Mouse (Mus musculus) brown adipose tissue, adult 24 weeks (tissue): ENCODE measurements around the gene Islr. TPM values are rescaled to one million over a fixed set of nuclear protein-coding genes. Genes with fewer than 3 reads are reported as not detected.

Experiments used
- H3K27ac ChIP-seq: fragments of 200-500 bp; replicated peaks from 2 replicates; pipeline ENCODE4 v1.5.1; 2012; ENCODE audit warnings: low read depth, mild to moderate bottlenecking, low read length
- H3K4me1 ChIP-seq: fragments of 200-500 bp; 2 replicates; pipeline ENCODE4 v1.6.1; 2012; ENCODE audit warnings: low read length, mixed read lengths; ENCODE audit not compliant: control insufficient read depth, insufficient read depth, insufficient read length
- H3K4me3 ChIP-seq: fragments of 200-500 bp; 2 replicates; pipeline ENCODE4 v1.5.1; 2012; ENCODE audit warnings: low read depth, mild to moderate bottlenecking, low read length, moderate library complexity; ENCODE audit not compliant: insufficient read depth
- polyA plus RNA-seq: library from polyadenylated mRNA; stranded (reverse); fragments of >200 nt; gene quantifications from 2 replicates; pipeline ENCODE4 v1.2.4, GENCODE M21; 2012; ENCODE audit not compliant: missing spikeins, insufficient read depth, insufficient read length

The Islr gene
- polyA plus RNA-seq, 1 experiment = 17.5 TPM

GRCm38 (mm10) chr9:58157838-58158237, 46.3 kb downstream of the Islr start:
- Histone ChIP-seq H3K4me3 (peak overlapping the region; percentile 4; the same call in 1 of the 2 replicates), H3K4me1 (no peaks in the 10 kb centered on the region), H3K27ac (no peak overlapping the region)

GRCm38 (mm10) chr9:58156819-58157560, 47.1 kb downstream of the Islr start:
- Histone ChIP-seq H3K27ac (no peak overlapping the region), H3K4me1 (no peaks in the 10 kb centered on the region), H3K4me3 (0 out of 2 replicates have a peak overlapping the region, but pooled peaks have one; percentile 4)

- H3K27ac ChIP-seq = no peak overlapping the region
- no peaks in the 10 kb centered on the region for H3K4me1 ChIP-seq
- no peak overlapping the region for H3K4me3 ChIP-seq
Observed at GRCm38 (mm10) chr9:58155366-58155765, 48.7 kb downstream of the Islr start.

DNA sequence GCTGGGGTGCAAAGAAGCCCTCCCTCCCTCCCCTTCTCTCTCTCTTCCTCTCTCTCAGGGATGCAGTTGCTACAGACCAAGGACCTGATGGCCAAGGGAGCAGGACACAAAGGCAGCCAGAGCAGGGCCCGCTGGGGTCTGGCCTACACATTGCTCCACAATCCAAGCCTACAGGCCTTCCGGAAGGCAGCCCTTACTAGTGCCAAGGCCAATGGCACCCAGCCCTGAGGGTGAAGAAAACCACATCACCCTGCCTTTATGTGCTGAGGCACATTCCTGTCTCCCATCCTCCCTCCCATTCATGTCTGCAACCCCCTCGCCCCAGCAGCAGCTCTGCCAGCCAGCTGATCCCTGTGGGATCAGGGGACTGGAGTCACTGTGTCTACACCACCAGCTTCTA, 51.0 kb downstream of the Islr start:
- no peaks in the 10 kb centered on the region for H3K4me1 ChIP-seq
- no peak overlapping the region for H3K4me3 ChIP-seq
- no peak overlapping the region for H3K27ac ChIP-seq

DNA sequence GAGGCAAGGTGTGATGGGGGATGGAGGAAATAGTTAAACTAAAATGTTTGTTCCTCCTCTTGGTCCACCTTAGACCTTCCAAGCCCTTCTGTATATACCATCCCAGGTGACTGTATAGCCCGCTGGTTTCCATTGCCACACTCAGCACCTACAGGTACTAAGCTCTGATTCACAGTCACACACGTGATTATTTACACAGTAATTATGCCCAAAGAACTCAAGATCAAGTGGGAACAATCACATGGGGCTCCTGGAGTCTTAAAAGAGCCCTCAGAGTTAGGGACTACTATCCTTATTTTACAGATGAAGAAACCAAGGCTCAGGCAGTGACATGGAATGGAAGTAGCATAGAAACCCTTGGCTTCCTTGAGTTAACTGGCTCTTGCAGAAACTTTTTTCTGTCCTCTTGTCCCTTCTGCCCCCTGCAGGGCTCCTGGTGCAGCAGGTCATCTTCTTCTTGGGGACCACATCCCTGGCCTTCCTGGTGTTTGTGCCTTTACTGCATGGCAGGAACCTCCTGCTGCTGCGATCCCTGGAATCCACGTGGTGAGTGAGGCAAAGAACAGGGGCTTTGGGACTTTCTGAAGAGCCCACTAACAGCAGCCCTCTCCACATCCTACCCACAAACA, 53.3 kb downstream of the Islr start:
- Histone ChIP-seq H3K27ac (no peak overlapping the region), H3K4me1 (no peaks in the 10 kb centered on the region), H3K4me3 (no peak overlapping the region)

GRCm38 (mm10) chr9:58148806-58149205, 55.3 kb downstream of the Islr start:
- Histone ChIP-seq H3K4me3 (no peak overlapping the region), H3K4me1 (no peaks in the 10 kb centered on the region), H3K27ac (no peak overlapping the region)

GRCm38 (mm10) chr9:58145417-58145816, 58.7 kb downstream of the Islr start:
- no peak overlapping the region for H3K27ac ChIP-seq
- H3K4me1 ChIP-seq = no peaks in the 10 kb centered on the region
- no peak overlapping the region for H3K4me3 ChIP-seq

GRCm38 (mm10) chr9:58144664-58145063, 59.4 kb downstream of the Islr start:
- Histone ChIP-seq H3K27ac (no peak overlapping the region), H3K4me1 (no peaks in the 10 kb centered on the region), H3K4me3 (no peak overlapping the region)

DNA sequence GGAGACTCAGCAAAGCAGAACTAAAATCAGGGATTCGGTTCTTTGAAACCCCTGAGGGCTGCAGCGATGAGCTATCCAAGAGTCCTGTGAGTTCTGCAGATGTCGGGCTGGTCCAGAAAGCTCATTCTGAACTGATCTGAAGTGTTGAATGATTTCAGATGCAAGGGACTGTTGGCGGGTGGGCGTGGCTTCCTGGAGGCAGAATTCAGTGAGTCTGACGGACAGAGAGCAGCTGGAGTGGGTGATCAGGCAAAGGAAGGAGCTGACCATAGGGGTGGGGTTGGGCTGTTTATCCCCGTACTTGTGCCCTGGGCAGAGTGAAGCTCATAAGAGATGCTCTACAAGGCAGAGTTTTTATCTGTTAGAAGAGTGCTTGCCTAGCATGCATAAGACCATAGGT, 60.7 kb downstream of the Islr start:
- Histone ChIP-seq H3K27ac (no peak overlapping the region), H3K4me1 (no peaks in the 10 kb centered on the region), H3K4me3 (no peak overlapping the region)

GRCm38 (mm10) chr9:58139947-58140346, 64.2 kb downstream of the Islr start:
- H3K4me3 ChIP-seq = no peak overlapping the region
- H3K4me1 ChIP-seq = no peaks in the 10 kb centered on the region
- H3K27ac ChIP-seq = no peak overlapping the region

DNA sequence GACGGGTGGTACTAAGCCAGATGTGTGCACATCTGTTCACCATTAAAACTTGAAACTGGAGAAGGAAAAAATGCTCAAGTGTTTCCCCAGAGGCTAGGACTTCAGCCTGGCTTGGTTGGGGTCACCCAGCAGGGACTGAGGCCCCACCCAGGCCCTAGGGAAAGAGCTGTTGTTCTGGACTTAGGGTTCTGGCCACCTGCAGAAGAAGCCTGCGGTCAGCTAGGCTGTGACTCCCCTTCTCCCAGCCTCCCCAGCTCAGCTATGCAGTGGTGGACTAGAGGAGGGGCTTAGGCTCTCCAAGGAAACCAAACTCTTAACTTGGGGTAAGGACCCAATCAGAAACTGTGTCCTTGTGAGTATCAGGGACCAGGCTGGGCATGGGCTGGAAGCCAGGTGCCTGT, 68.2 kb downstream of the Islr start:
- Histone ChIP-seq H3K4me3 (no peak overlapping the region), H3K27ac (no peak overlapping the region), H3K4me1 (no peaks in the 10 kb centered on the region)

DNA sequence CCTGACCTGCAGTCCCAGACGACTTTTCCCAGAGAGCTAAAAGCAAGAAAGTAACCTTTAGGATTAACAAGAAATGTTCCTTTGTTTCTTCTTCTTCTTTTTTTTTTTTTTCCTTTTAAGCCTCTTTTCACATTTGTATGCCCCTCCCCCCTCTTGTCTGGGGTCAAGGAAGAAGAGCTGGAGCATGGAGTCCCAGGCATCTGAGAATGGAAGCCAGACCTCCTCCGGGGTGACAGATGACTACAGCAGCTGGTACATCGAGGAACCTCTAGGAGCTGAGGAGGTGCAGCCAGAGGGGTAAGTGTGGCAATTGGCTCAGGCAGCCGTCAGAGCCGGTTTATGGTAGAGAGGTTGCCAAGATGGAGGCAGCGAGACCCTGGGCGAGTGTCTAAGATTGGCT, 69.2 kb downstream of the Islr start:
- H3K27ac ChIP-seq = no peak overlapping the region
- H3K4me1 ChIP-seq = no peaks in the 10 kb centered on the region
- H3K4me3 ChIP-seq = no peak overlapping the region

DNA sequence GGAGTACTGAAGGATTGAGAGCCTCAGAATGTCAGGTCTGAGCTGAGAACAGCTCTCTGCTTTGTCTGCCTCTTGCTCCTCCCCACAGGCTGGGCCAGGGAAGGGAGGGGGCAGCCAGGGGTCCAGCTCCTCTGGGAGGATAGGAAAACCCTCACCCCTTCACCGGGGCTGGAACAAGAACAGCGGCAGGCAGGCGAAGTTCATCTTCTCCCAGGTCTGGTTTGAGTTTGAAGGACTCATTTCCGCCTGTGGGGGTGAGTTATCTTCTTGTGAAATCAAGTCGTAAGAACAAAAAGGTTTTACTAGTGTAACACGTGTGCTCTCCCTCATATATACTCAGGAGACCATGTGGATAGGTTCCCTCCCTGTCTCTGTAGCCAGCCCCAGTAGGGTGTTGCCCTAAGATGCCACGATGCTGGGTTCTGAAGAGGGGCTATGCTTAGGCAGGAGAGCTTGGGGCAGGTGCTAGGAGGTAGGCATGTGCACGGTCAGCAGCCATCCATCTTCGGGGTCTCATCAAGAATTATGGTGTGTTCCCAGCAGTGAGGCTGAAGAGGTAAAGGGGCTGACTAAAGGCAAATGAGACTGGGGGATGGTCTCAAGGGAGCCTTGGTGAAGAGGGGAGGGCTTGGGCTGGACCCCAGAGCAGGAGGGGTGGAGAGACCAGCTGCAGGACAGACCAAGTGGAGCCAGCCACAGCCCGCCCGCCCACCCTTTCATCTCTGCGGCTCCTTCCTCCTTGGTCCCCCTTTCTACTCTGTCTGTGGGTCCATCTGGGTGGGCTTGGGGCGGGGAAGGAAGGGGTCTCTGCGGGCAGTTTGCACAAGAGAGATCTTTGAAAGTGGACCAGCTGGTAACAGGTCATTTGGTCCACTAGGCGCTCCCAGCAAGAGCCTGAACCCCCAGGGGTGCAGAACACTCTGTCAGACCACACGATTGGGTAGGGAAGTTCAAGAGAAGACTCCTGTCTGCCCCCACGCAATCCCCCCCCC, 69.9 kb downstream of the Islr start:
- Histone ChIP-seq H3K27ac (no peak overlapping the region), H3K4me3 (no peak overlapping the region), H3K4me1 (no peaks in the 10 kb centered on the region)

DNA sequence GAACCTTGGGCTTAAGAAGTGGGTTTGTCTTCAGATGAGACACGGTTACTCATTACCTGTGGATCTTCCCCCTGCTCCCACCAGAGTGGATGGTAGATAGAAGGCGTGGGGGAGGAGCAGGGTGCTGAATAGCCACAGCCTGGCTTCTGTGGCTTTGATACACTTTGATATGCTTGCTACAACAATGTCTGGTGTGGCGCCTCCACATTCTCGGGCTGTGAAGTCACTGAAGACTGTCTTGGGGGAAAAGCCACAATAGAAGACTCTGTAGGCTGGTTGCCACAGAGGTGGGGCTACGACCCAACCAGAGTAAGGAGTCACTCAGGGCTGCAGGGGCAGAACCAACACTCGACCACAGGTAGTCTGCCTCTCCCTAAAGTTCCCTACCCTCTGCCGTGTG, 72.4 kb downstream of the Islr start:
- H3K4me3 ChIP-seq = no peak overlapping the region
- H3K27ac ChIP-seq = no peak overlapping the region
- H3K4me1 ChIP-seq = no peaks in the 10 kb centered on the region

DNA sequence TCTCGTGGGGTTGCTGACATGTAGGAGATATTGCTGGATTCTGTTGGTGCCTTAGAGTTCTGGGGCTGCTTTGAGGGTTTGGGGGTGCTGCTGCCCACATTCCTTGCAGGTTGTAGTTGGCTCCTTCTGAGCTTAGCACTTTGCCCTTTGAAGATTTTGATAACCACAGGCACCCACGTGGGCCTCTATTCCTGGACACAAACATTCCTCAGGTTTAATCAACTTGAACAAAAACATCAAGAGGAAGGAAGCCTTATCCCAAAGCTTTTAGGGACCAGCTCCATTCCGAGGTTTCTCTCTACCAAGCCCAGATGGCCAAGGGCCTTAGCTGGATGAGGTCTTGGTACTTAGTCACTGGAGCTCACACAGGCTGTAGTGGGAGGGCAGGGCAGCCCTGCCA, 73.2 kb downstream of the Islr start:
- Histone ChIP-seq H3K4me1 (no peaks in the 10 kb centered on the region), H3K4me3 (no peak overlapping the region), H3K27ac (no peak overlapping the region)
